Mouse (Mus musculus) kidney, adult 10 weeks (tissue): ENCODE measurements around the gene Gm12117. TPM values are rescaled to one million over a fixed set of nuclear protein-coding genes. Genes with fewer than 3 reads are reported as not detected.

Experiments used
- polyA plus RNA-seq: library from polyadenylated mRNA; stranded (reverse); fragments of 350-450 nt; fragmentation: Illumina TruSeq; extraction: RNeasy Lipid Tissue Mini Kit (QIAGEN cat#74804); gene quantifications from one replicate; pipeline ENCODE4 v1.2.3, GENCODE M21; 2014; ENCODE audit warnings: low read depth, low replicate concordance

Gm12117 gene
- not detected for polyA plus RNA-seq

GRCm38 (mm10) chr11:33276637-33277036, at the start of gene Gm12117:
Gene Gm12117, minus strand, starts transcription at chr11:33276737.

Other genes starting within 250 kb of the Gm12117 start
- not detected for gene Fgf18, start 129.3 kb downstream of the Gm12117 start, polyA plus RNA-seq
- gene Npm1, start 113.5 kb downstream of the Gm12117 start, polyA plus RNA-seq: 1,022 TPM
- gene Tlx3, start 73.1 kb downstream of the Gm12117 start, polyA plus RNA-seq: not detected
- gene Ranbp17, start 237.0 kb upstream of the Gm12117 start, polyA plus RNA-seq: 2.4 TPM